Mouse (Mus musculus) thymus, adult 2 months (tissue): ENCODE data around the gene Rgs3.

Source experiments
- CTCF ChIP-seq: fragments of 200-500 bp; IDR thresholded peaks from 2 replicates; pipeline ENCODE4 v1.5.1; 2012; ENCODE audit warnings: mild to moderate bottlenecking, control low read depth, low read length, moderate library complexity, borderline replicate concordance; ENCODE audit not compliant: control insufficient read depth, poor library complexity, insufficient read depth; ENCODE audit errors: extremely low read depth
- POLR2A ChIP-seq: fragments of 200-500 bp; IDR thresholded peaks from 2 replicates; pipeline ENCODE4 v1.6.1; 2012; ENCODE audit warnings: mild to moderate bottlenecking, low read length, control low read depth, moderate library complexity; ENCODE audit not compliant: control insufficient read depth, poor library complexity, insufficient read depth; ENCODE audit errors: extremely low read depth

GRCm38 (mm10) chr4:62567696-62568095 lies 8.0 kb downstream of the Rgs3 start:
- TF ChIP-seq POLR2A (no peak), CTCF (no peak)
